ENCODE assay signal across 14 mouse cellular contexts in the genomic region with DNA sequence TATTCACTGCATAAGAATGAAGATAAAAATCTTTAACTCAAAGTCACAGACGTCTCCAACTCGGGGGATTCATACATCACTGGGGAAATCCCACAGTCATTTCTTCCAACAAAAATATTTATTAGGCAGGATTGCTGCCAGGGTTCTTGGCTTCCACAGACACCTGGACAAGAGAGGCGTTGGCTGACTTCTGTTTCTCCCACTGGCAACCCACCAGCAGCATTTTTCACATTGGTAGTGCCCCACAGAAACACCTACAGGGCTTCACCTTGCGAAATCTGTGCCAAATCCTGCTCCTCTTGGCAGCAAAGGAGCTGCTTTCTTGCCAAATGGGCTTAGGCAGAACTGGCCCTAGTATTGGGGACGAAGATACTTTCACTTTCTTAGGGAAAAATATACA.
A peak's percentile ranks its signal among the peaks of the same experiment; 100 is the strongest.
DNase-seq lines count a peak whose midpoint lies in the region; ATAC-seq and TF ChIP-seq lines count a peak whose summit lies in the region.
"Had no signal": no experiment of that assay in that cellular context is flagged by ENCODE, and none has a peak within 500 bp of the region (broad histone marks: within the 10 kb centered on the region; RNA-seq: fewer than 3 reads in every experiment).

No protein-coding gene starts in this region.

- no peaks in the 10 kb centered on the region for H3K27me3 ChIP-seq in hindbrain, postnatal 0 days (ENCODE audit: insufficient read depth, low read length)
- no peaks in the 10 kb centered on the region for H3K27me3 ChIP-seq in hindbrain, embryonic 14.5 days (ENCODE audit: control insufficient read depth, insufficient read depth, low read length)
- no peaks in the 10 kb centered on the region for H3K27me3 ChIP-seq in stomach, embryonic 15.5 days (replicated peaks)
- no peaks in the 10 kb centered on the region for H3K27me3 ChIP-seq in heart, embryonic 11.5 days (ENCODE audit: control insufficient read depth, insufficient read depth, low read length)
- H3K27me3 ChIP-seq: heart, embryonic 15.5 days; neural tube, embryonic 12.5 days had no signal

- no peaks in the 10 kb centered on the region for H3K4me1 ChIP-seq in hindbrain, postnatal 0 days (ENCODE audit: insufficient read depth, low read length)
- H3K4me1 ChIP-seq in hindbrain, embryonic 14.5 days (replicated peaks; ENCODE audit: control insufficient read depth, insufficient read depth, low read length): peaks cover 28% of the 10 kb centered on the region
- H3K4me1 ChIP-seq in stomach, embryonic 15.5 days: no peaks in the 10 kb centered on the region
- no peaks in the 10 kb centered on the region for H3K4me1 ChIP-seq in heart, embryonic 11.5 days (ENCODE audit: control insufficient read depth, insufficient read depth, low read length)
- H3K4me1 ChIP-seq: heart, embryonic 15.5 days had no signal

- peak overlapping the region; percentile 36 for H3K4me2 ChIP-seq in hindbrain, postnatal 0 days (ENCODE audit: low read depth, low read length)
- no peak overlapping the region for H3K4me2 ChIP-seq in hindbrain, embryonic 14.5 days (replicated peaks)
- H3K4me2 ChIP-seq in stomach, embryonic 15.5 days: peak overlapping the region; percentile 22; the same call in 1 of the 2 replicates
- H3K4me2 ChIP-seq in heart, embryonic 11.5 days: no peak overlapping the region
- H3K4me2 ChIP-seq: heart, embryonic 15.5 days; liver, embryonic 11.5 days; neural tube, embryonic 12.5 days had no signal

- no peak for ATAC-seq in hindbrain, postnatal 0 days
- no peak for ATAC-seq in hindbrain, embryonic 14.5 days (ENCODE audit: low FRiP score)
- no peak for ATAC-seq in stomach, embryonic 15.5 days (ENCODE audit: insufficient read depth, low FRiP score, low read depth)
- no peak for ATAC-seq in heart, embryonic 11.5 days (replicated peaks; ENCODE audit: insufficient number of reproducible peaks, low FRiP score, low TSS enrichment)
- ATAC-seq: forebrain, postnatal 0 days had no signal

- no peak overlapping the region for H3K9ac ChIP-seq in hindbrain, postnatal 0 days (replicated peaks; ENCODE audit: low read length)
- H3K9ac ChIP-seq in hindbrain, embryonic 14.5 days: no peak overlapping the region
- H3K9ac ChIP-seq in stomach, embryonic 15.5 days: no peak overlapping the region
- H3K9ac ChIP-seq in heart, embryonic 11.5 days (ENCODE audit: low read depth, low read length): no peak overlapping the region
- H3K9ac ChIP-seq: forebrain, postnatal 0 days; heart, embryonic 15.5 days; neural tube, embryonic 12.5 days had no signal

- no peak overlapping the region for H3K27ac ChIP-seq in hindbrain, postnatal 0 days
- H3K27ac ChIP-seq in hindbrain, embryonic 14.5 days: no peak overlapping the region; the same call in 1 of the 2 replicates
- H3K27ac ChIP-seq in stomach, embryonic 15.5 days: no peak overlapping the region
- no peak overlapping the region for H3K27ac ChIP-seq in heart, embryonic 11.5 days (ENCODE audit: low read depth, low read length)
- H3K27ac ChIP-seq: heart, embryonic 15.5 days; neural tube, embryonic 12.5 days had no signal

- no peaks in the 10 kb centered on the region for H3K36me3 ChIP-seq in hindbrain, postnatal 0 days (ENCODE audit: insufficient read depth, low read length)
- H3K36me3 ChIP-seq in hindbrain, embryonic 14.5 days (replicated peaks; ENCODE audit: control insufficient read depth, insufficient read depth): no peaks in the 10 kb centered on the region
- H3K36me3 ChIP-seq in stomach, embryonic 15.5 days: no peaks in the 10 kb centered on the region
- H3K36me3 ChIP-seq in heart, embryonic 11.5 days (ENCODE audit: control insufficient read depth, insufficient read depth, low read length): no peaks in the 10 kb centered on the region
- H3K36me3 ChIP-seq: heart, embryonic 15.5 days; neural tube, embryonic 12.5 days had no signal

- WGBS in hindbrain, postnatal 0 days: 47% methylated on average over 5 of the region's 5 CpGs
- WGBS in hindbrain, embryonic 14.5 days: 73% methylated on average over 5 of the region's 5 CpGs
- WGBS in stomach, embryonic 15.5 days: 54% methylated on average over 5 of the region's 5 CpGs
- 82% methylated on average over 5 of the region's 5 CpGs for WGBS in heart, embryonic 11.5 days (ENCODE audit: insufficient replicate concordance)

- DNase-seq in hindbrain, postnatal 0 days (ENCODE audit: low spot score): no peak
- DNase-seq in hindbrain, embryonic 14.5 days (ENCODE audit: low spot score): no peak
- DNase-seq in ovary, postnatal 14 days (ENCODE audit: low spot score): peak; percentile 10
- DNase-seq in ovary, adult 18-20 months (ENCODE audit: low spot score): no peak
- DNase-seq in cerebellum, adult 8-10 months: peak; percentile 69
- no peak for DNase-seq in retina, postnatal 1 day
- DNase-seq: adrenal gland, adult 2 months; forebrain, postnatal 0 days; thymus, postnatal 36 days had no signal

- H3K4me3 ChIP-seq in hindbrain, postnatal 0 days (ENCODE audit: low read length): no peak overlapping the region
- no peak overlapping the region for H3K4me3 ChIP-seq in hindbrain, embryonic 14.5 days (replicated peaks; ENCODE audit: low read length)
- H3K4me3 ChIP-seq in stomach, embryonic 15.5 days (replicated peaks): no peak overlapping the region
- H3K4me3 ChIP-seq in heart, embryonic 11.5 days (ENCODE audit: low read depth, low read length): no peak overlapping the region
- H3K4me3 ChIP-seq: heart, embryonic 15.5 days; neural tube, embryonic 12.5 days had no signal

- no peak for TF ChIP-seq CTCF in hindbrain, postnatal 0 days (IDR thresholded peaks at IDR 0.05; ENCODE audit: low read depth)

- H3K9me3 ChIP-seq in hindbrain, postnatal 0 days (ENCODE audit: low read length): no peaks in the 10 kb centered on the region
- no peaks in the 10 kb centered on the region for H3K9me3 ChIP-seq in hindbrain, embryonic 14.5 days (ENCODE audit: control insufficient read depth, low read length)
- H3K9me3 ChIP-seq in stomach, embryonic 15.5 days: no peaks in the 10 kb centered on the region
- H3K9me3 ChIP-seq in heart, embryonic 11.5 days (replicated peaks; ENCODE audit: control insufficient read depth, low read length): no peaks in the 10 kb centered on the region
- H3K9me3 ChIP-seq: heart, embryonic 15.5 days; neural tube, embryonic 12.5 days had no signal

Comparison
In these comparisons a context has a peak if more than half of its experiments do, and no peak if none do; other contexts are left out.
1. DNase-seq: peak in ovary, postnatal 14 days (single experiment) and cerebellum, adult 8-10 months (single experiment); none in hindbrain, postnatal 0 days (single experiment), hindbrain, embryonic 14.5 days (single experiment), ovary, adult 18-20 months (single experiment) and retina, postnatal 1 day (single experiment).
2. H3K4me2 ChIP-seq: peak in hindbrain, postnatal 0 days (single experiment) and stomach, embryonic 15.5 days (single experiment); none in hindbrain, embryonic 14.5 days (single experiment) and heart, embryonic 11.5 days (single experiment).